12 mouse cellular contexts compared by ENCODE assay signal in genomic region chr8:70406427-70407069, GRCm38 (mm10). TPM values are rescaled to one million over a fixed set of nuclear protein-coding genes. Genes with fewer than 3 reads are reported as not detected.
A peak's percentile ranks its signal among the peaks of the same experiment; 100 is the strongest.
DNase-seq lines count a peak whose midpoint lies in the region; ATAC-seq and TF ChIP-seq lines count a peak whose summit lies in the region.
"Had no signal": no experiment of that assay in that cellular context is flagged by ENCODE, and none has a peak within 500 bp of the region (broad histone marks: within the 10 kb centered on the region; RNA-seq: fewer than 3 reads in every experiment).

No protein-coding gene starts in this region.

- peaks cover 53% of the 10 kb centered on the region for H3K4me1 ChIP-seq in lung, embryonic 15.5 days
- peaks cover 4% of the 10 kb centered on the region for H3K4me1 ChIP-seq in lung, adult 2 months (ENCODE audit: control insufficient read depth, insufficient read depth, low read length)
- peaks cover 54% of the 10 kb centered on the region for H3K4me1 ChIP-seq in kidney, embryonic 15.5 days

- ATAC-seq in cerebellum, adult (ENCODE audit: insufficient number of reproducible peaks, low FRiP score, low TSS enrichment): peak; percentile 16; the same call in 1 of the 2 replicates
- ATAC-seq in lung, embryonic 15.5 days (ENCODE audit: borderline replicate concordance, extremely low read depth, low FRiP score, low TSS enrichment): peak; percentile 27
- ATAC-seq in kidney, embryonic 15.5 days (replicated peaks; ENCODE audit: low FRiP score): peak; percentile 84
- ATAC-seq in megakaryocyte, adult 5-6 weeks (ENCODE audit: poor library complexity, severe bottlenecking): no peak

- no peak overlapping the region for H3K4me2 ChIP-seq in lung, embryonic 15.5 days
- H3K4me2 ChIP-seq in kidney, embryonic 15.5 days: no peak overlapping the region
- H3K4me2 ChIP-seq: hindbrain, embryonic 15.5 days had no signal

- H3K27me3 ChIP-seq in lung, embryonic 15.5 days: no peaks in the 10 kb centered on the region
- no peaks in the 10 kb centered on the region for H3K27me3 ChIP-seq in kidney, embryonic 15.5 days
- H3K27me3 ChIP-seq: hindbrain, embryonic 15.5 days had no signal

- WGBS in lung, embryonic 15.5 days: 69% methylated on average over 11 of the region's 11 CpGs
- WGBS in lung, adult 2 months: 73% methylated on average over 11 of the region's 11 CpGs
- WGBS in kidney, embryonic 15.5 days: 68% methylated on average over 11 of the region's 11 CpGs

- no peak for TF ChIP-seq CTCF in lung, adult 2 months (IDR thresholded peaks at IDR 0.05; ENCODE audit: insufficient read depth, low read length)

- DNase-seq in cerebellum, adult 8-10 months: no peak
- no peak for DNase-seq in lung, adult 2 months
- DNase-seq in lung, postnatal 25 days (ENCODE audit: low spot score): peak; percentile 18
- no peak for DNase-seq in urinary bladder, postnatal 25 days (ENCODE audit: low spot score)
- DNase-seq: adrenal gland, postnatal 36 days; embryo, embryonic 11 days; left cerebral cortex, postnatal 4 days had no signal

- H3K4me3 ChIP-seq in lung, embryonic 15.5 days: no peak overlapping the region
- no peak overlapping the region for H3K4me3 ChIP-seq in lung, adult 2 months (replicated peaks; ENCODE audit: extremely low read depth, low read depth, low read length)
- no peak overlapping the region for H3K4me3 ChIP-seq in kidney, embryonic 15.5 days (replicated peaks)
- H3K4me3 ChIP-seq: hindbrain, embryonic 15.5 days had no signal

- no peak overlapping the region for H3K9ac ChIP-seq in lung, embryonic 15.5 days
- H3K9ac ChIP-seq in kidney, embryonic 15.5 days: peak overlapping the region; percentile 0; the same call in 1 of the 2 replicates
- H3K9ac ChIP-seq: hindbrain, embryonic 15.5 days had no signal

- no peak for TF ChIP-seq POLR2A in lung, adult 2 months (IDR thresholded peaks at IDR 0.05; ENCODE audit: borderline replicate concordance, extremely low read depth, low read depth, low read length)

- H3K9me3 ChIP-seq in lung, embryonic 15.5 days: no peaks in the 10 kb centered on the region
- no peaks in the 10 kb centered on the region for H3K9me3 ChIP-seq in kidney, embryonic 15.5 days (replicated peaks)
- H3K9me3 ChIP-seq: hindbrain, embryonic 15.5 days had no signal

- peak overlapping the region; percentile 84 for H3K27ac ChIP-seq in lung, embryonic 15.5 days
- peak overlapping the region; percentile 76 for H3K27ac ChIP-seq in kidney, embryonic 15.5 days
- H3K27ac ChIP-seq: hindbrain, embryonic 15.5 days had no signal

- H3K36me3 ChIP-seq in lung, embryonic 15.5 days: no peaks in the 10 kb centered on the region
- peaks cover 8% of the 10 kb centered on the region; the same call in 1 of the 2 replicates for H3K36me3 ChIP-seq in kidney, embryonic 15.5 days

RNA-seq across cellular contexts. Expression of gene Crtc1, which starts 32.8 kb away (rescaled TPM):
- 14.2 and 17.6 TPM in 2 replicates for polyA plus RNA-seq in lung, embryonic 15.5 days (2015; fragmentation: Nextera tagmentation; extraction: Ambion mirVana)
- 18.7 and 20.4 TPM in 2 replicates for polyA plus RNA-seq in lung, adult 2 months (2012; rRNA removed)
- 17.9 and 21.0 TPM in 2 replicates for polyA plus RNA-seq in kidney, embryonic 15.5 days (2015; fragmentation: Nextera tagmentation; extraction: Ambion mirVana)
- 2.7 and 3.9 TPM in 2 replicates for total RNA-seq in megakaryocyte, adult 5-6 weeks (2015)
- 2.2 TPM in 2 replicates for total RNA-seq in megakaryocyte, adult 5-6 weeks (2017)

RNA-seq across cellular contexts. Expression of gene Comp, which starts 33.2 kb away (rescaled TPM):
- 0.46 and 0.70 TPM in 2 replicates for polyA plus RNA-seq in lung, embryonic 15.5 days (2015; fragmentation: Nextera tagmentation; extraction: Ambion mirVana)
- polyA plus RNA-seq in lung, adult 2 months (2012; rRNA removed): 0.51 and 1.3 TPM in 2 replicates
- polyA plus RNA-seq in kidney, embryonic 15.5 days (2015; fragmentation: Nextera tagmentation; extraction: Ambion mirVana): 0.40 and 1.5 TPM in 2 replicates
- total RNA-seq in megakaryocyte, adult 5-6 weeks (2015): not detected in 2 replicates
- total RNA-seq in megakaryocyte, adult 5-6 weeks (2017): 0.12 TPM in 1 of 2 replicates, not detected in the other
- total RNA-seq: adrenal gland, postnatal 36 days had no signal

RNA-seq across cellular contexts. Expression of gene Upf1, which starts 53.5 kb away (rescaled TPM):
- 17.3 and 19.6 TPM in 2 replicates for polyA plus RNA-seq in lung, embryonic 15.5 days (2015; fragmentation: Nextera tagmentation; extraction: Ambion mirVana)
- polyA plus RNA-seq in lung, adult 2 months (2012; rRNA removed): 35.8 and 36.7 TPM in 2 replicates
- 17.1 and 17.2 TPM in 2 replicates for polyA plus RNA-seq in kidney, embryonic 15.5 days (2015; fragmentation: Nextera tagmentation; extraction: Ambion mirVana)
- 10.9 and 11.7 TPM in 2 replicates for total RNA-seq in megakaryocyte, adult 5-6 weeks (2015)
- total RNA-seq in megakaryocyte, adult 5-6 weeks (2017): 24.4 and 30.7 TPM in 2 replicates
